Mouse (Mus musculus) lung, postnatal 4 days (tissue): ENCODE results near the gene Tsen2.

Experiments used
- DNase-seq, 2 experiments: peaks; one replicate each; pipeline ENCODE4 v3.0.0; 2021

Tsen2 gene

GRCm38 (mm10) chr6:115606461-115606860, 62.0 kb downstream of the Tsen2 start:
- no peak for DNase-seq

- DNase-seq: no peak
Measured at GRCm38 (mm10) chr6:115607429-115607828, 63.0 kb downstream of the Tsen2 start.

GRCm38 (mm10) chr6:115609121-115609520, 64.7 kb downstream of the Tsen2 start:
- peak in 1 of 2 experiments; percentile 24 for DNase-seq

GRCm38 (mm10) chr6:115610301-115610700, 65.8 kb downstream of the Tsen2 start:
- DNase-seq: no peak

GRCm38 (mm10) chr6:115613793-115614192, 69.3 kb downstream of the Tsen2 start:
- DNase-seq: no peak

- DNase-seq: no peak
Measured at GRCm38 (mm10) chr6:115615983-115616382, 71.5 kb downstream of the Tsen2 start.

- DNase-seq: no peak
Measured at GRCm38 (mm10) chr6:115619818-115620217, 75.4 kb downstream of the Tsen2 start.

- no peak for DNase-seq
Measured at GRCm38 (mm10) chr6:115620942-115621341, 76.5 kb downstream of the Tsen2 start.

GRCm38 (mm10) chr6:115626121-115626520, 81.7 kb downstream of the Tsen2 start:
- DNase-seq: no peak
